Mouse (Mus musculus) ovary, adult 18-20 months (tissue): ENCODE data around the gene Jund.

Experiments
- DNase-seq: peaks from one replicate; pipeline ENCODE4 v3.0.0; 2022; ENCODE audit warnings: low spot score, mixed read lengths

Gene Jund

DNA sequence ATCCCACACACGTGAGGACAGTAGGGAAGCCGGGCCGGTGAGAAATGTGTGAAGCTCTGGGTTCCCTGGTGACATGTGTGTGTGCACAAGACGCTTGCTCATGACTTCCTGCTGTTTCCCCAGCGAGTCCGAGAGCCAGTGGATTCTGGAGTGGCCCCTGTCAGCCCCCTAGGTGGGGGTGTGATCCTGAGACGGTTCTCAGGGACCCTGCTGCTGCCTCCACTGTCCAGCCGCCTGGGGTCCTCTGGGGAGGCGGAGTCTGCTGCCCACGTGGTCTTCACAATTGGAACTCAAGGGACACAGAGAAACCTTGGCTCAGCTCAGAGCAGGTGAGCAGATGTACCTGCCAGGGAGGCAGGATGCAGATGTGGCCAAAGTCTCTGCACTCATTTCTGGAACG, 28.0 kb downstream of the Jund start:
- no peak for DNase-seq

DNA sequence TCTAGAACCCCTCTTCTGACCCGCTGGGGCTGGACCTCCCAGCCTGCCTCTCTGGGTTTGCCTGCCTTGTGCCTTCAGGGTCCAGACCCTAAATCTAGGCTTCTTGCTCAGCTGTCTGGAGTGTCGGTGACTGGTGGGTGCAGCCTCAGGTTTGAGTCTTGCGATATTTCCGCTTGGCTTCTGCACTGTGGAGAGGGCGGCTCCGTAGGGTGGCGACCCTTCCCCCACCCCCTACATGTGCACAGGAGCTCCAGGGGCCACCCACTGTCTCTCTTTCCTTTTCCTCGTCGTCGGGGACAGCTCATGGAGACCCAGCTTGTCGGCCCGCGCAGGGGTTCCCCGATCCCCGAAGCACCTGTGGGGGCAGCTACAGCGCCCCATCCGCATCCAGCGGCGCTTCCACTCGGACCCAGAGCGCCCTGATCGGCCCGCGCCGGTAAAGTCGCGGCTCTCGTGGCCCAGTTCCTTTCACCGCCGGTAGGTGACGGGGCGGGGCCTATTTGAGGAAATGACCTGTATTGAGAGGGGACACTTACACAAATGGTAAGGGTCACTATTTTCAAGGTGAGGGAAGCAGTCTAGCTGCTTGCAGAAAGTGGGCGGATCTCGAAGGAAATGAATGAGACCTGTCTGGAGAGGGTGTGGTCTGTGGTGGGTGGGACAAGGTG, 31.2 kb downstream of the Jund start:
- DNase-seq: no peak

DNA sequence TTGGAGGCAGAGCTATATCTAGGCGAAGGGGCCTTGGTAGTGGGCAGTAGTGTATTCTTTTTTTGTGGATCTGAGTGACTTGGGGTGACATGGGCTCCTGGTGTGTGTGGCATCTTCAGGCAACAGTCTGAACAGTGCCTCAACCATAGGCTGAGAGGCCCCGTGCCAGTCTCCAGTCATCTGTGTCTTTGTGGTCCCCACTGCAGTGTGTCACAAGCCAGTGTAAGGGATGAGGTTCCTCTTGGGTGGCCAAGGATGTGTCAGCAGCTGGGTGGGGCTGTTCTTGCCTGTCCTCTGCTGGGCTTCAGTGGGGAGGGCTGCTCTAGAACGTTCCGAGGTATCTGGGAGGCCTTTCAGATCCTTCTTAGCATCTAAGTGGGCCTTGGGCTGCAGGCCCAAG, 32.2 kb downstream of the Jund start:
- DNase-seq: no peak

DNA sequence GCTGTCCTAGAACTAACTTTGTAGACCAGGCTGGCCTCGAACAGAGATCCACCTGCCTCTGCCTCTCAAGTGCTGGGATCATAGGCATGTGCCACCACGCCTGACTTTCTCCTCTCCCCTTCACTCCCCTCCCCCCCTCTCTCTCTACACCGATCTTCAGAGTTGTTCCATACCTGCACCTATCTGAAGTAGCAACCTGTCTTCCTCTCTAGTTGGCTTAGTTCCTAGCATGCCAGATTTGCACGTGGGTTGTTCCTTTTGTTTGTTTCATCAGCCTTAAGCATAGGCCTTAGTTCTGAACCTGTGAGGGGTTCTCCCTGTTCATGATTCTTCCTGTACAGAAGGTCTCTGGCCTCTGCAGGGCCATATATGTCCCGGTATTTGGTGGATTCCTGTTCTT, 39.0 kb downstream of the Jund start:
- DNase-seq: no peak

DNA sequence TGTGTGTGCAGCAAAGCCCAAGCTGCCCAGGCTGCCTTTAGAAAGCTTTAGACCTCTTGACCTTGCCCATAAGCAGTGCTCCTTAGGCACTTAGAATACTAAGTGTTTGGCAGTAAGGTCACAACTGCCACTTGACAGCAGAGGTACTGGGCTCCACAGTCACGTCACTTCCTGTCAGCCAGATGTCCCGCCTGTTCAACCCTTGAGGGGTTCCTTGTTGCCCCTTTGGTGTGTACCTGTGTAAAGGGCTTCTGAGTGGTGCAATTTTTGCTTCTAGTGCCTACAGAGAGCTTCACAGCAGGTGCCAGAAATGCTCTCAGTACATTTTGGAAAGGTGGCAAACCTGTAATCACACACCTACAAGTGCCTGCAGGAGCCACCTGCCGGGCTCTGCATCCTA, 39.5 kb downstream of the Jund start:
- DNase-seq: no peak

DNA sequence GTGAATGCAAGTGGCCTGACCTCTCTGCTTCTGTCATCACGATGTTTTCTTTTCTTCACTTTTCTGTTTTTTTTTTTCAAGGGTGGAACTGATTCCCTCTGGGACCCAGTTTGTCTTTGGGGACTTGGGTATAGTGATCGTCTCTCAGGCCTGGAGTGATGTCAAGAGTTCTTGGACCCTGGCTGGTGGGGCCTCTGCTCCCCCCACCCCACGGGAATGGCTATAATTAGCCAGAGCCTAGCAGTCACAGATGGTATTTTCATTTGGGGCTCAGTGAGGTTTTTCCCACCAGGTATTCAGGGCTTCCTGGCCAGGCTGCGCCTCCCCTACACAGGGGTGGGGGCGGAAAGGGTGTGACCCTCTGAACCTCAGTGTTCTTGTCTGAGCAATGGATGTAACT, 42.9 kb downstream of the Jund start:
- no peak for DNase-seq

DNA sequence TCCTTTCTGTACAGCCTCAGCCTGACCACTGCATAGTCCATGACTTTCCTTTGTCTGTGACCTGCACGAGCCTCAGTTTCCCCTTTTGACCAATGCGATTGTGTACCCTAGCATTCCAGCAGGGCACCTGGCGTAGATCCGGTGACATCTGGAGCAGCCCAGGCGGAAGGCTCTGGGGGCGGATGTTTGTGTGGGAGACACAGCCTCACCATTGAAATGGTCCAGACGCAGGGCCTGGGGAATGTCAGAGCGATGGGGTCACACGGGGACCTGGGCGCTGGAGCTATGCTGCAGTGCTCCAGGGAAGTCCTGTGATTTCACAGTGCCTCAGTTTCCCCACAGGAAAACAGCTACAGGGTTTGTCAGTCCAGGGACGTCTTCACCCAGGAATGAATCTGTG, 43.4 kb downstream of the Jund start:
- DNase-seq: no peak

DNA sequence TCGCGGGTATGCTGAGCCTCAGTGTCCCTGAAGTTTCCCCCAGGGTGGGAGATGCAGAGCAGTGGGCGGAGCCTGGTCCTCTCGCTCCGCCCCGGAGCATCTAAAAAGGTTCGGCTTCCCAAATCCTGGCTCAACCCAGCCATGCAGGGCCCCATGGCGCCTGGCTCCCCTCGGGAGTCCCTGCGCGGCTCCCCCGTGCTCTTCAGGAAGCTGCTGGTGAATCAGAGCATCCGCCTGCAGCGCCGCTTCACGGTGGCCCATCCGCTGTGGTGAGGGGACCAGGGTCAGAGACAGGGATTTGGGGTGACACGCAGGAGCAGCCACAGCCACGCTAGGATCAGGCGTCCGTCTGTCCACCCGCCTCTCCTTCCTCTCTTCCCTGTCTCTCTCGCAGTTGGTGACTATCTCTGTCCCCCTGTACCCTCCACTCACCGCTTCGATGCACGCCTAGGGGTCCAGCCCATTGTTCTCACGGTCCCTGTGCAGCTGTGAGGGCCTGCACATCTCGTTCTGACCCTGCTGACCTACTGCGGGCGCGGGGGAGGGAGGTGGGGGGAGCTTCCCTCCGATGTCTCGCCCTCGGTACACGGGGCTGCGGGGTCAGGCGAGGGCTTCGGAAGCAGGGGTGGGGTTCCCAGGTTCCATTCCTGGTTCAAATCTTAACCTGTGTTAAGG, 44.4 kb downstream of the Jund start:
- no peak for DNase-seq

DNA sequence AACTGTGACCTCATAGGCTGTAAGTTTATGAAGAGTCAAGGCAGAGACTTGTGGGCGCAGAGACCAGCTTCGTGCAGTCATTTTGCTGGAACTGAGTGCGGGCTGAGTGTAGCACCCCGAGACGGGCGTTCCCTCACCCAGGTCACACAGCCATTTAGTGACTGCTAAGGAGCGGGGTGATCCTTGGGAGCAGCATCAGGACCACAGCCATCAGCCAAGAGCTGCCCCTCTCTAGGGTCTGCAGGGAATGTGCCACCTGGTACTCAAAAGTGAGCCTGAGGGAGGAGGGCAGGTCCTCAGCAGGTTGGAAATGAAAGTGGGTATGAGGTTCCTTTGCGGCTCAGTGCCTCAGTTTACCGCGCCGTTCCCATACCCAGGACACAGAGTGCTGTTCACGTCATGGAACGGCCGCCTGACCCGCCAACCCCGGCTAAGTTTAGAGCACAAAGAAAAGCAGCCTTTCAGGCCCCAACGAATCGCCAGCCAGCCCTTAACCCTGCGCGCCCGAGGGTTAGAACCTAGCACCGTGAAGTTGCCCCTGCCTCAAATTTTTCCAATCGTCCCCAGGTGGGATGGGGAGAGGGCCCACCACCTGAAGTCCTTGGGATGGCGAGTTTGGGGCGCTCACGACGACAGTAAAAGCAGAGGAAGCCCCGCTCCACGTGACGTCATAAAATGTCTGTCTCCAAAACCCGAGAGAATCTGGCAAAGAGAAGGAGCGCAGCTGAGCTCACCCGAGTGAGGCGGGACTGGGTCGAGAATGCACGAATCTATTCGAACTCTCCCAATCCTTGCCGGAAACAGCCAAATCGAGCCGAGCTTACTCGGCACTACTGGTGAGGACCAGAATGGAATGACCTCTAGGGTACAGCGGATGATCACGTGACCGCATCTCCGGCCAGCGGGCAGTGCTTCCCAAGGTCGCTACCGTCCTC, 45.2 kb downstream of the Jund start:
- peak; percentile 65 for DNase-seq

DNA sequence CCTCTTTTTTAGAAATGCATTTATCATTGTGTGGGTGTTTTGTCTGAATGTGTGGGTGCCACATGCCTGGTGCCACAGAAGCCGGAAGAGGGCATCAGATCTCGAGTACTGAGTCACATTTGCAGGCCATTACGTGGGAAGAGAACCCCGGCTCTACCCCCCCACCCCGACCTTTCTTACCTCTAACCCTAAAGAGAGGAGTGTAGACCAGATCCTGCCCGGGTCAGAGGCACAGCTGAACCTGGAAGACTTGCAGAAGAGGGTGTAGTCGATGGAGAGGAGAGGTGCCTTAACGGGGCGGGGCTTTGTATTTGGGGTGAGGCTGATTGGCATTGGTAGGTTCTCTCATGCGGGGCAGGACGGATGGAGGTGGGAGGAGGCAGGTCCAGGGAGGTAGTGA, 46.1 kb downstream of the Jund start:
- DNase-seq: no peak

DNA sequence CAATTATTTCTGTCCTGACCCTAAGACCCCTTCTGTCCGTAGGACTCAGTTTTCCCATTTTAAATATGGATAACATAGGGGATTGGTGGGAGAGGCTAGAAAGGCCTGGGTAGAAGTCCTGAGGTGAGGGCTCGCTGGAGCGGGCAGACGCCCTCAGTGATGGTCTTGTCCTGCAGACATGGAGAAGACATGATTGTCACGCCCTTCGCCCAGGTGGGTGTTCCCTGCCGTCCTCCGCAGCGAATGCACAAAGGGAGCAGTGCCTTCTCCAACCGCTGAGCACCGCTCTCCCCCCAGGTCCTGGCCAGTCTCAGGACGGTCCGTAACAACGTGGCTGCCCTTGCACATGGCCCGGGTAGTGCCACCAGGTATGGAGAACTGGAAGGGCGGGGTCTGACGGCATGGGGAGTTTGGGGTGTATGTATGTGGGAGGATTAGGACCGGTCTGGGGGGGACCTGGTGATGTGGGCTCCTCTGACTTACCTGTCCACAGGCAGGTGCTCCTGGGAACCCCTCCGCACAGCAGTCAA, 47.0 kb downstream of the Jund start:
- DNase-seq: no peak

DNA sequence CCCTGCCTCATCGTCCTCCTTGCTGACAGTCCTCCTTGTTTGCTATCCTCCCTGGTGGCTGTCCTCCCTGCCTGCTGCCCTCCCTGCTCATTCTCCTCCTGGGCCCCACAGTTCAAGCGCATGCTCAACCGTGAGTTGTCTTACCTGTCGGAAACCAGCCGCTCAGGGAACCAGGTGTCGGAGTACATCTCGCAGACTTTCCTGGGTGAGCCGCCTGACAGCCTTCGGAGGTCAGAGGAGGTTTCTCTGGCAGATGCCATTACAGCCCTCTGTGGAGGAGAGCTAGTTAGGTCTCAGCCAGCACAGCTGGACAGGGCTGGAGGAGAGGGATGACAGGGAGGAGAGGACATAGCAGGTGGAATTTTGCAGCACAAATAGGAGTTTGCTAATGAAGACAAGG, 47.9 kb downstream of the Jund start:
- DNase-seq: no peak

DNA sequence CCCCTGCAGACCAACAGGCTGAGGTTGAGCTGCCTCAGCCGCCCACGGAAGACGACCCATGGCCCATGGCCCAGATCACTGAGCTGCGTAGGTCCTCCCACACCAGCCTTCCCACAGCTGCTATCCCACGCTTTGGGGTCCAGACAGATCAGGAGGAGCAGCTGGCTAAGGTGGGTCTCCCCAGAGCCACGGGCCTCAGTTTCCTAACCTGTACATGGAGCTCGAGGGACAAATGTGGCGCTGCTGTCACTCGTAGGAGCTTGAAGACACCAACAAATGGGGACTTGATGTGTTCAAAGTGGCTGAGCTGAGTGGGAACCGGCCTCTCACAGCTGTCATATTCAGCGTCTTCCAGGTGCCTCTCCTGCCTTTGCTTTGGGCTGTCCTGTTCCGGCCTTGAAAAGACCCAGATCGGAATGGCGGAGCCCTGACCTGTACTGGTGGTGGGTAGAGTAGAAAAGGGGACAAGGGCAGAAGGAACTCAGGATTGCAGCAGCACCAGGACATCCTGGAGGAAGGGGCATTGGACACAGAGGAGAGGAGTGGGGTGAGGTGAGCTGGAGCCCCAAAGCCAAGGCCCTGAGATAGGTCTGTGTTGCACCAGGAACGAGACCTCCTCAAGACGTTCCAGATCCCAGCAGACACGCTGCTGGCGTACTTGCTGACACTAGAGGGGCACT, 48.6 kb downstream of the Jund start:
- no peak for DNase-seq

DNA sequence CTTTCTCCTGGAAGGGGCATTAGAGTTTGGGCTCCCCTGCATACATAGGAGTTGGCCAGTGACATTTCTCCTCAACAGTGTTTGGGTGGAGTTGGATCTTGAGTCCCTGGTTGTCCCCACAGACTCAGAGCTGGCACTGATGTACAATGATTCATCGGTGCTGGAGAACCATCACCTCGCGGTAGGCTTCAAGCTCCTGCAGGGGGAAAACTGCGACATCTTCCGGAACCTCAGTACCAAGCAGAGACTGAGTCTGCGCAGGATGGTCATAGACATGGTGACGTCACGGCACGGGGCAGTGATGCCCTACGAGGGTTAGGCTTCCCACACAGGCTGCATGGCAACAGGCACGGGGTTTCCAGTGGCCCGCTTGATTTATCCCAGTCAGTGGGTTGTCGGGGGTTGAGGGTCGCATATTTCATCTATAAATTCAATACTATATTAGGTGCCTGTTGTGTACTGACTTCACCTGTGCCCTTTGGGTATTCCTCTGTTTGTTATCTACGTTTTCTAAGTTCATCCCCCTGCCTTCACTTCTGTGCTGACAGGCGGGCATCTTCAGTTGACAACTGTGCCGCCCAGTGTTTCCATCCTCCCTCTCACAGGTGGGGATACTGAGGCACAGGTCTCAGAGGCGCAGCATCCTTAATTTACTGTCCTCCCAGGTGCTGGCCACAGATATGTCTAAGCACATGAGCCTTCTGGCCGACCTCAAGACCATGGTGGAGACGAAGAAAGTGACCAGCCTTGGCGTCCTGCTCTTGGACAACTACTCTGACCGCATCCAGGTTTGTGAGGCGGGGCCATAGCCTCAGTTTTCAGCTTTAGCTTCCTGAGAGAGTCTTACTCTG, 49.7 kb downstream of the Jund start:
- DNase-seq: no peak

DNA sequence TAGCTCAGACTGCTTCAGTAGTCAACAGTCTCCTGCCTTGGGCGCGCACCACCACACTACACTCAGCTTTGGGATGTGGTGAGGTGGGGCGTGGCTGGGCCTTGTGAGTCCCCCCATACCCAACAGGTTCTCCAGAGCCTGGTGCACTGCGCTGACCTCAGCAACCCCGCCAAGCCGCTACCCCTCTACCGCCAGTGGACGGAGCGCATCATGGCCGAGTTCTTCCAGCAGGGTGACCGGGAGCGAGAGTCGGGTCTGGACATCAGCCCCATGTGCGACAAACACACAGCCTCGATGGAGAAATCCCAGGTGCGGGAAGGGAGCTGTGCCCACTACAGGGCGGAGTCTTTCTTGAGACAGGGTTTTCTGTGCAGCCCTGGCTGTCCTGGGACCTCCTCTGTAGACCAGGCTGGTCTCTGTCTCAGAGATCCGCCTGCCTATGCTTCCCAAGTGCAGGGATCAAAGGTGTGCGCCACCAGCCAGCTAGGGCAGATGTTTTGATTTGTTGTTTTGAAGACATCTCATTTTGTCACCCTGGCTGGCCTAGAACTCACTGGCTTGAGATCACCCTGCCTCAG, 50.4 kb downstream of the Jund start:
- DNase-seq: no peak
